Mouse (Mus musculus): ENCODE results near the gene Nptn.

The Nptn gene

GRCm38 (mm10) chr9:58703766-58704165 lies 121.7 kb downstream of the Nptn start:
- no peak for DNase-seq

- DNase-seq: no peak
Measured at GRCm38 (mm10) chr9:58706024-58706423, 124.0 kb downstream of the Nptn start.
